In the genomic region with DNA sequence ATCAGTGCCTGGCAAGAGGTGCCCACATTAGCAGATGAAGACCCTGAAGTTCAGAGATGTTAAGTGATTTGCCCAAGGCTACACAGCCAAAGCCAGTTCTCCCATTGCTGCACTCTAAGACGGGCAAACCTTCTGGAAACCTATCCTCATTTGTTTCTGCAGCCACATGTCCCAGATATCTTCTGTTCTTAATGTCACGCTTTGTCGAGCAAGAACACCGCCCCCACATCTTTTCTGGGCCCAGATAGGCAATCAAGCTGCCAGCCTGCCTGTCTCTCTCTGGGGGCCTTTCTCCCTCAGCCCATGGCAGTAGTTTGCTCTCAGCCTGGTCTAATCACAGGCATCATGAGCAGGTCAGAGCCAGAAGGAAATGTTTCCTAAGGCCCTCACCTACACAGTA, we compare ENCODE assay signal across 26 mouse cellular contexts. TPM values are rescaled to one million over a fixed set of nuclear protein-coding genes. Genes with fewer than 3 reads are reported as not detected.
DNase-seq lines count a peak whose midpoint lies in the region; ATAC-seq and TF ChIP-seq lines count a peak whose summit lies in the region.
"Had no signal": no experiment of that assay in that cellular context is flagged by ENCODE, and none has a peak within 500 bp of the region (broad histone marks: within the 10 kb centered on the region; RNA-seq: fewer than 3 reads in every experiment).

No protein-coding gene starts in this region.

- no peaks in the 10 kb centered on the region for H3K36me3 ChIP-seq in heart, embryonic 11.5 days (ENCODE audit: control insufficient read depth, insufficient read depth, low read length)
- H3K36me3 ChIP-seq: heart, embryonic 15.5 days; limb, embryonic 10.5 days; liver, embryonic 12.5 days; stomach, embryonic 15.5 days had no signal

- H3K27me3 ChIP-seq in heart, embryonic 11.5 days (ENCODE audit: control insufficient read depth, insufficient read depth, low read length) = no peaks in the 10 kb centered on the region
- H3K27me3 ChIP-seq: heart, embryonic 15.5 days; midbrain, embryonic 15.5 days; Patski; stomach, embryonic 15.5 days had no signal

- no peak for TF ChIP-seq POLR2A in olfactory bulb, adult 2 months (IDR thresholded peaks at IDR 0.05; ENCODE audit: insufficient read depth, low read depth, low read length)

- 31% methylated on average over 4 of the region's 4 CpGs for WGBS in olfactory bulb, adult 2 months
- WGBS in heart, embryonic 11.5 days (ENCODE audit: insufficient replicate concordance) = 85% methylated on average over 4 of the region's 4 CpGs

- H3K4me2 ChIP-seq in heart, embryonic 11.5 days = no peak overlapping the region
- H3K4me2 ChIP-seq: heart, embryonic 15.5 days; liver, embryonic 12.5 days; midbrain, embryonic 15.5 days; stomach, embryonic 15.5 days had no signal

- H3K4me3 ChIP-seq in olfactory bulb, adult 2 months (ENCODE audit: insufficient read depth, low read depth, low read length) = no peak overlapping the region
- H3K4me3 ChIP-seq in heart, embryonic 11.5 days (ENCODE audit: low read depth, low read length) = no peak overlapping the region
- H3K4me3 ChIP-seq: heart, adult 2 months; heart, embryonic 15.5 days; limb, embryonic 10.5 days; liver, embryonic 12.5 days; megakaryocyte, embryonic 14.5 days; midbrain, embryonic 15.5 days; stomach, embryonic 15.5 days had no signal

- peaks cover 23% of the 10 kb centered on the region for H3K4me1 ChIP-seq in olfactory bulb, adult 2 months (ENCODE audit: control insufficient read depth, insufficient read depth, low read length)
- H3K4me1 ChIP-seq in heart, embryonic 11.5 days (ENCODE audit: control insufficient read depth, insufficient read depth, low read length) = no peaks in the 10 kb centered on the region
- H3K4me1 ChIP-seq: heart, embryonic 15.5 days; liver, embryonic 12.5 days; midbrain, embryonic 15.5 days; stomach, embryonic 15.5 days had no signal

- TF ChIP-seq CTCF in olfactory bulb, adult 2 months (IDR thresholded peaks at IDR 0.05; ENCODE audit: insufficient read depth, low read depth, low read length) = no peak

- H3K9ac ChIP-seq in heart, embryonic 11.5 days (ENCODE audit: low read depth, low read length) = no peak overlapping the region
- H3K9ac ChIP-seq: forebrain, postnatal 0 days; heart, embryonic 15.5 days; liver, embryonic 12.5 days; midbrain, embryonic 15.5 days; stomach, embryonic 15.5 days had no signal

- no peaks in the 10 kb centered on the region for H3K9me3 ChIP-seq in heart, embryonic 11.5 days (replicated peaks; ENCODE audit: control insufficient read depth, low read length)
- H3K9me3 ChIP-seq: heart, embryonic 15.5 days; limb, embryonic 10.5 days; liver, embryonic 12.5 days; megakaryocyte, embryonic 14.5 days; midbrain, embryonic 15.5 days; stomach, embryonic 15.5 days had no signal

- DNase-seq in frontal cortex, adult 2 months (ENCODE audit: extremely low spot score in 1 of 2, low spot score in 1 of 2) = peak; percentile 28 to 55
- no peak for DNase-seq in frontal cortex, postnatal 10 days (ENCODE audit: low spot score in 2 of 2)
- DNase-seq in layer of hippocampus, adult 18-20 months (ENCODE audit: low spot score in 2 of 2) = peak; percentile 27 to 42
- no peak for DNase-seq in layer of hippocampus, postnatal 10 days (ENCODE audit: low spot score in 2 of 2)
- DNase-seq in frontal cortex, postnatal 36 days (ENCODE audit: low spot score in 2 of 2) = peak; percentile 15 to 20
- DNase-seq in embryo, embryonic 9.5 days (ENCODE audit: extremely low spot score) = no peak
- DNase-seq: adrenal gland, postnatal 10 days; cerebellum, postnatal 10 days; forebrain, postnatal 0 days; gastrocnemius, postnatal 25 days; heart, adult 2 months; heart, postnatal 4 days; lung, adult 2 months; thymus, adult 2 months had no signal

- ATAC-seq in heart, embryonic 11.5 days (replicated peaks; ENCODE audit: insufficient number of reproducible peaks, low FRiP score, low TSS enrichment) = no peak
- ATAC-seq: CD4-positive, CD25-positive, alpha-beta regulatory T cell, adult 4 months; forebrain, postnatal 0 days; hindbrain, postnatal 0 days; intestine, postnatal 0 days; liver, embryonic 12.5 days; midbrain, embryonic 15.5 days; Patski had no signal

- peak overlapping the region; percentile 71 for H3K27ac ChIP-seq in olfactory bulb, adult 2 months (ENCODE audit: insufficient read depth, low read depth, low read length)
- no peak overlapping the region for H3K27ac ChIP-seq in heart, embryonic 11.5 days (ENCODE audit: low read depth, low read length)
- H3K27ac ChIP-seq: heart, adult 2 months; heart, embryonic 15.5 days; limb, embryonic 10.5 days; liver, embryonic 12.5 days; midbrain, embryonic 15.5 days; stomach, embryonic 15.5 days had no signal

RNA-seq across cellular contexts. Expression of gene Pmm2, which starts 41.1 kb away (rescaled TPM):
- 45.3 and 48.4 TPM in 2 replicates for polyA plus RNA-seq in frontal cortex, adult 2 months (2012; rRNA removed)
- total RNA-seq in layer of hippocampus, adult 18-20 months (2021) = 10 to 100 TPM; 25.4 to 29.5 TPM
- 10 to 100 TPM; 32.3 to 32.5 TPM for total RNA-seq in layer of hippocampus, postnatal 10 days (2021)
- not detected in 2 replicates for polyA plus RNA-seq in olfactory bulb, adult 2 months (2012; ENCODE audit: insufficient read depth, insufficient read length, low replicate concordance, missing spikeins)
- 38.5 and 40.3 TPM in 2 replicates for polyA plus RNA-seq in heart, embryonic 11.5 days (2014; fragmentation: Nextera tagmentation; extraction: Ambion mirVana)

RNA-seq across cellular contexts. Expression of gene Tmem186, which starts 41.2 kb away (rescaled TPM):
- polyA plus RNA-seq in frontal cortex, adult 2 months (2012; rRNA removed) = 16.8 and 18.2 TPM in 2 replicates
- 10 to 100 TPM; 11.5 to 13.1 TPM for total RNA-seq in layer of hippocampus, adult 18-20 months (2021)
- 10 to 100 TPM; 10.9 to 11.1 TPM for total RNA-seq in layer of hippocampus, postnatal 10 days (2021)
- not detected in 2 replicates for polyA plus RNA-seq in olfactory bulb, adult 2 months (2012; ENCODE audit: insufficient read depth, insufficient read length, low replicate concordance, missing spikeins)
- polyA plus RNA-seq in heart, embryonic 11.5 days (2014; fragmentation: Nextera tagmentation; extraction: Ambion mirVana) = 10.5 and 16.3 TPM in 2 replicates

Comparison
In these comparisons a context has a peak if more than half of its experiments do, and no peak if none do; other contexts are left out.
1. DNase-seq: peak in frontal cortex, adult 2 months (2 of 2), layer of hippocampus, adult 18-20 months (2 of 2) and frontal cortex, postnatal 36 days (2 of 2); none in frontal cortex, postnatal 10 days (0 of 2), layer of hippocampus, postnatal 10 days (0 of 2) and embryo, embryonic 9.5 days (single experiment).